Comparison of ENCODE assay signal across 25 mouse cellular contexts in genomic region chr11:119095441-119095840, GRCm38 (mm10). TPM values are rescaled to one million over a fixed set of nuclear protein-coding genes. Genes with fewer than 3 reads are reported as not detected.
DNase-seq lines count a peak whose midpoint lies in the region; ATAC-seq lines count a peak whose summit lies in the region.
"Had no signal": no experiment of that assay in that cellular context is flagged by ENCODE, and none has a peak within 500 bp of the region (broad histone marks: within the 10 kb centered on the region; RNA-seq: fewer than 3 reads in every experiment).

No protein-coding gene starts in this region.

- no peak overlapping the region for H3K4me3 ChIP-seq in forebrain, embryonic 12.5 days (replicated peaks)
- no peak overlapping the region for H3K4me3 ChIP-seq in forebrain, embryonic 16.5 days (replicated peaks; ENCODE audit: low read length)
- H3K4me3 ChIP-seq in hindbrain, embryonic 13.5 days: no peak overlapping the region
- H3K4me3 ChIP-seq in hindbrain, embryonic 16.5 days (ENCODE audit: low read length): no peak overlapping the region
- H3K4me3 ChIP-seq in midbrain, embryonic 13.5 days (replicated peaks): no peak overlapping the region
- H3K4me3 ChIP-seq in midbrain, embryonic 15.5 days: no peak overlapping the region
- no peak overlapping the region for H3K4me3 ChIP-seq in intestine, embryonic 15.5 days (replicated peaks)
- H3K4me3 ChIP-seq: gastrocnemius, adult 2 months; heart, embryonic 15.5 days; hindbrain, embryonic 12.5 days; midbrain, embryonic 10.5 days had no signal

- WGBS in forebrain, embryonic 12.5 days: 56% methylated on average over 3 of the region's 3 CpGs
- 56% methylated on average over 3 of the region's 3 CpGs for WGBS in forebrain, embryonic 16.5 days
- WGBS in hindbrain, embryonic 13.5 days: 53% methylated on average over 3 of the region's 3 CpGs
- WGBS in hindbrain, embryonic 16.5 days: 58% methylated on average over 3 of the region's 3 CpGs
- WGBS in midbrain, embryonic 13.5 days: 49% methylated on average over 3 of the region's 3 CpGs
- WGBS in midbrain, embryonic 15.5 days: 30% methylated on average over 3 of the region's 3 CpGs
- WGBS in intestine, embryonic 15.5 days: 24% methylated on average over 3 of the region's 3 CpGs

- H3K36me3 ChIP-seq in forebrain, embryonic 12.5 days (replicated peaks): no peaks in the 10 kb centered on the region
- H3K36me3 ChIP-seq in forebrain, embryonic 16.5 days (ENCODE audit: control insufficient read depth, insufficient read depth): no peaks in the 10 kb centered on the region
- no peaks in the 10 kb centered on the region for H3K36me3 ChIP-seq in hindbrain, embryonic 13.5 days
- no peaks in the 10 kb centered on the region for H3K36me3 ChIP-seq in hindbrain, embryonic 16.5 days (ENCODE audit: control insufficient read depth, insufficient read depth, low read length)
- no peaks in the 10 kb centered on the region for H3K36me3 ChIP-seq in midbrain, embryonic 13.5 days
- H3K36me3 ChIP-seq in midbrain, embryonic 15.5 days (replicated peaks): no peaks in the 10 kb centered on the region
- no peaks in the 10 kb centered on the region for H3K36me3 ChIP-seq in intestine, embryonic 15.5 days
- H3K36me3 ChIP-seq: G1E; heart, embryonic 15.5 days; hindbrain, embryonic 12.5 days; midbrain, embryonic 10.5 days had no signal

- peaks cover 18% of the 10 kb centered on the region for H3K4me1 ChIP-seq in forebrain, embryonic 12.5 days
- peaks cover 10% of the 10 kb centered on the region for H3K4me1 ChIP-seq in forebrain, embryonic 16.5 days (replicated peaks; ENCODE audit: control insufficient read depth, insufficient read depth, low read length)
- H3K4me1 ChIP-seq in hindbrain, embryonic 13.5 days (replicated peaks): peaks cover 19% of the 10 kb centered on the region
- peaks cover under 1% of the 10 kb centered on the region for H3K4me1 ChIP-seq in hindbrain, embryonic 16.5 days (ENCODE audit: control insufficient read depth, insufficient read depth, low read depth, low read length)
- peaks cover 21% of the 10 kb centered on the region for H3K4me1 ChIP-seq in midbrain, embryonic 13.5 days (replicated peaks)
- peaks cover 16% of the 10 kb centered on the region for H3K4me1 ChIP-seq in midbrain, embryonic 15.5 days
- peaks cover 23% of the 10 kb centered on the region for H3K4me1 ChIP-seq in intestine, embryonic 15.5 days (replicated peaks)

- ATAC-seq in forebrain, embryonic 12.5 days (ENCODE audit: low FRiP score): no peak
- no peak for ATAC-seq in forebrain, embryonic 16.5 days
- ATAC-seq in hindbrain, embryonic 13.5 days (ENCODE audit: low FRiP score): no peak
- ATAC-seq in hindbrain, embryonic 16.5 days: no peak
- no peak for ATAC-seq in midbrain, embryonic 13.5 days
- no peak for ATAC-seq in midbrain, embryonic 15.5 days (replicated peaks)
- ATAC-seq in intestine, embryonic 15.5 days: no peak
- ATAC-seq: inflammation-experienced regulatory T-cells, adult 6 months had no signal

- H3K4me2 ChIP-seq in forebrain, embryonic 12.5 days: no peak overlapping the region
- H3K4me2 ChIP-seq in forebrain, embryonic 16.5 days (ENCODE audit: low read length): no peak overlapping the region
- no peak overlapping the region for H3K4me2 ChIP-seq in hindbrain, embryonic 13.5 days
- H3K4me2 ChIP-seq in hindbrain, embryonic 16.5 days (ENCODE audit: low read length): no peak overlapping the region
- no peak overlapping the region for H3K4me2 ChIP-seq in midbrain, embryonic 13.5 days (replicated peaks)
- no peak overlapping the region for H3K4me2 ChIP-seq in midbrain, embryonic 15.5 days
- no peak overlapping the region for H3K4me2 ChIP-seq in intestine, embryonic 15.5 days (replicated peaks)
- H3K4me2 ChIP-seq: heart, embryonic 15.5 days; hindbrain, embryonic 12.5 days had no signal

- H3K9ac ChIP-seq in forebrain, embryonic 12.5 days: no peak overlapping the region
- no peak overlapping the region for H3K9ac ChIP-seq in forebrain, embryonic 16.5 days (replicated peaks; ENCODE audit: low read depth, low read length)
- H3K9ac ChIP-seq in hindbrain, embryonic 13.5 days: 0 out of 2 replicates have a peak overlapping the region, but pooled peaks have one; percentile 21
- H3K9ac ChIP-seq in hindbrain, embryonic 16.5 days (ENCODE audit: low read depth, low read length): no peak overlapping the region; the same call in 1 of the 2 replicates
- H3K9ac ChIP-seq in midbrain, embryonic 13.5 days (replicated peaks): 0 out of 2 replicates have a peak overlapping the region, but pooled peaks have one; percentile 15
- no peak overlapping the region for H3K9ac ChIP-seq in midbrain, embryonic 15.5 days
- H3K9ac ChIP-seq in intestine, embryonic 15.5 days: no peak overlapping the region
- H3K9ac ChIP-seq: heart, embryonic 15.5 days; hindbrain, embryonic 12.5 days; liver, embryonic 14.5 days had no signal

- H3K9me3 ChIP-seq in forebrain, embryonic 12.5 days: no peaks in the 10 kb centered on the region
- H3K9me3 ChIP-seq in forebrain, embryonic 16.5 days (ENCODE audit: control insufficient read depth, low read length): no peaks in the 10 kb centered on the region
- H3K9me3 ChIP-seq in hindbrain, embryonic 13.5 days: no peaks in the 10 kb centered on the region
- H3K9me3 ChIP-seq in hindbrain, embryonic 16.5 days (ENCODE audit: control insufficient read depth, low read length): no peaks in the 10 kb centered on the region
- no peaks in the 10 kb centered on the region for H3K9me3 ChIP-seq in midbrain, embryonic 13.5 days
- H3K9me3 ChIP-seq in midbrain, embryonic 15.5 days: no peaks in the 10 kb centered on the region
- H3K9me3 ChIP-seq in intestine, embryonic 15.5 days: no peaks in the 10 kb centered on the region
- H3K9me3 ChIP-seq: heart, embryonic 15.5 days; hindbrain, embryonic 12.5 days; midbrain, embryonic 10.5 days had no signal

- 0 out of 2 replicates have a peak overlapping the region, but pooled peaks have one; percentile 14 for H3K27ac ChIP-seq in forebrain, embryonic 12.5 days
- no peak overlapping the region for H3K27ac ChIP-seq in forebrain, embryonic 16.5 days (ENCODE audit: low read length)
- no peak overlapping the region for H3K27ac ChIP-seq in hindbrain, embryonic 13.5 days
- H3K27ac ChIP-seq in hindbrain, embryonic 16.5 days (ENCODE audit: low read depth, low read length): no peak overlapping the region
- no peak overlapping the region for H3K27ac ChIP-seq in midbrain, embryonic 13.5 days
- H3K27ac ChIP-seq in midbrain, embryonic 15.5 days: no peak overlapping the region
- peak overlapping the region; percentile 36; the same call in 1 of the 2 replicates for H3K27ac ChIP-seq in intestine, embryonic 15.5 days
- H3K27ac ChIP-seq: gastrocnemius, adult 2 months; heart, embryonic 15.5 days; liver, embryonic 14.5 days had no signal

- no peak for DNase-seq in adrenal gland, postnatal 25 days
- DNase-seq: adrenal gland, adult 8-10 months; cerebellum, adult 11 months; cerebellum, adult 9-10 months; cerebellum, postnatal 36 days; gastrocnemius, adult 2 months; gastrocnemius, postnatal 36 days; heart, adult 18-20 months; kidney, postnatal 14 days; layer of hippocampus, adult 9-11 months; liver; lung, adult 2 months had no signal

- peaks cover 55% of the 10 kb centered on the region for H3K27me3 ChIP-seq in forebrain, embryonic 12.5 days
- H3K27me3 ChIP-seq in forebrain, embryonic 16.5 days (replicated peaks; ENCODE audit: control insufficient read depth, insufficient read depth, low read length): no peaks in the 10 kb centered on the region
- peaks cover 28% of the 10 kb centered on the region for H3K27me3 ChIP-seq in hindbrain, embryonic 13.5 days
- H3K27me3 ChIP-seq in hindbrain, embryonic 16.5 days (replicated peaks; ENCODE audit: control insufficient read depth, insufficient read depth, low read length): no peaks in the 10 kb centered on the region
- H3K27me3 ChIP-seq in midbrain, embryonic 13.5 days: peaks cover 22% of the 10 kb centered on the region
- H3K27me3 ChIP-seq in midbrain, embryonic 15.5 days (replicated peaks): 0 out of 2 replicates have a peak, but pooled peaks cover 3% of the 10 kb centered on the region
- no peaks in the 10 kb centered on the region for H3K27me3 ChIP-seq in intestine, embryonic 15.5 days (replicated peaks)

RNA-seq across cellular contexts. Expression of gene Cbx4, which starts 9.4 kb away (rescaled TPM):
- 12.7 and 14.5 TPM in 2 replicates for polyA plus RNA-seq in forebrain, embryonic 12.5 days (2016; fragmentation: Nextera tagmentation; extraction: Ambion mirVana)
- 18.1 and 18.5 TPM in 2 replicates for polyA plus RNA-seq in forebrain, embryonic 16.5 days (2015; fragmentation: Nextera tagmentation; extraction: Ambion mirVana)
- 14.1 and 15.8 TPM in 2 replicates for polyA plus RNA-seq in hindbrain, embryonic 13.5 days (2015; fragmentation: Nextera tagmentation; extraction: Ambion mirVana)
- 23.4 and 24.8 TPM in 2 replicates for polyA plus RNA-seq in hindbrain, embryonic 16.5 days (2015; fragmentation: Nextera tagmentation; extraction: Ambion mirVana)
- polyA plus RNA-seq in midbrain, embryonic 13.5 days (2015; fragmentation: Nextera tagmentation; extraction: Ambion mirVana): 14.1 and 16.3 TPM in 2 replicates
- 23.7 and 24.7 TPM in 2 replicates for polyA plus RNA-seq in midbrain, embryonic 15.5 days (2015; fragmentation: Nextera tagmentation; extraction: Ambion mirVana)
- 10.7 and 11.2 TPM in 2 replicates for polyA plus RNA-seq in intestine, embryonic 15.5 days (2015; fragmentation: Nextera tagmentation; extraction: Ambion mirVana)
- total RNA-seq in adrenal gland, postnatal 25 days (2021): 100 and 121 TPM in 2 replicates
- total RNA-seq: G1E had no signal

RNA-seq across cellular contexts. Expression of gene Cbx8, which starts 54.7 kb away (rescaled TPM):
- 11.5 and 11.7 TPM in 2 replicates for polyA plus RNA-seq in forebrain, embryonic 12.5 days (2016; fragmentation: Nextera tagmentation; extraction: Ambion mirVana)
- 12.3 and 13.4 TPM in 2 replicates for polyA plus RNA-seq in forebrain, embryonic 16.5 days (2015; fragmentation: Nextera tagmentation; extraction: Ambion mirVana)
- polyA plus RNA-seq in hindbrain, embryonic 13.5 days (2015; fragmentation: Nextera tagmentation; extraction: Ambion mirVana): 10.0 and 11.1 TPM in 2 replicates
- polyA plus RNA-seq in hindbrain, embryonic 16.5 days (2015; fragmentation: Nextera tagmentation; extraction: Ambion mirVana): 8.5 and 9.5 TPM in 2 replicates
- 9.8 and 15.2 TPM in 2 replicates for polyA plus RNA-seq in midbrain, embryonic 13.5 days (2015; fragmentation: Nextera tagmentation; extraction: Ambion mirVana)
- polyA plus RNA-seq in midbrain, embryonic 15.5 days (2015; fragmentation: Nextera tagmentation; extraction: Ambion mirVana): 9.6 and 9.7 TPM in 2 replicates
- polyA plus RNA-seq in intestine, embryonic 15.5 days (2015; fragmentation: Nextera tagmentation; extraction: Ambion mirVana): 7.4 and 7.9 TPM in 2 replicates
- total RNA-seq in adrenal gland, postnatal 25 days (2021): 9.2 and 13.0 TPM in 2 replicates
- total RNA-seq: G1E had no signal
- polyA plus RNA-seq: G1E had no signal

Comparison
In these comparisons a context has a peak if more than half of its experiments do, and no peak if none do; other contexts are left out.
1. H3K27ac ChIP-seq: peak in forebrain, embryonic 12.5 days (single experiment) and intestine, embryonic 15.5 days (single experiment); none in forebrain, embryonic 16.5 days (single experiment), hindbrain, embryonic 13.5 days (single experiment), hindbrain, embryonic 16.5 days (single experiment), midbrain, embryonic 13.5 days (single experiment) and midbrain, embryonic 15.5 days (single experiment).
2. H3K9ac ChIP-seq: peak in hindbrain, embryonic 13.5 days (single experiment) and midbrain, embryonic 13.5 days (single experiment); none in forebrain, embryonic 12.5 days (single experiment), forebrain, embryonic 16.5 days (single experiment), hindbrain, embryonic 16.5 days (single experiment), midbrain, embryonic 15.5 days (single experiment) and intestine, embryonic 15.5 days (single experiment).